Mouse (Mus musculus): ENCODE data around the gene Nudt17.
"Not testable (repeated sequence)": the region's sequence is repeated elsewhere in the genome, so short reads cannot be mapped to it uniquely, and the experiment has no call there.

Gene Nudt17

DNA sequence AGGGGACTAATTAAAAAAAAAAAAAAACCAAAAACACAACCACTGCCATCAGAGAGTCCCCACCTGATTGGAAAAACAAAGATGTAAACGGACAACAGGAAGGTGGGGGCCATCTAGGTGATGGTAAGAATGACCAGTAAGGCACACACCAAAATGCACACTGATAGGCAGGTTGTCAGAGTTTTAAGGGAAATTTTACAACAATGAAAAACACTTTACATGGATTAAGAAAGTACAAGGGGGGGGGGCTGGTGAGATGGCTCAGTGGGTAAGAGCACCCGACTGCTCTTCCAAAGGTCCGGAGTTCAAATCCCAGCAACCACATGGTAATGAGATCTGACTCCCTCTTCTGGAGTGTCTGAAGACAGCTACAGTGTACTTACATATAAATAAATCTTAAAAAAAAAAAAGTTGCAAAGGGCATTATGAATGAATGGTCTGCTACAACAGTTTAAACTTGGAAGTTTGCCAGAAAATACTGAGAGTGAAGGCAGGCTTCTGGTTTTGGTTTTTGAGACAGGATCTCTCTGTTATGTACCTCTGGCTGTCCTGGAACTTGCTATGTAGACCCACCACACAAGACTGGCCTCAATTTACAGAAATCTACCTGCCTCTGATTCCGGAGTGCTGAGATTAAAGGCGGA, 39.8 kb downstream of the Nudt17 start:
- no peak for DNase-seq

DNA sequence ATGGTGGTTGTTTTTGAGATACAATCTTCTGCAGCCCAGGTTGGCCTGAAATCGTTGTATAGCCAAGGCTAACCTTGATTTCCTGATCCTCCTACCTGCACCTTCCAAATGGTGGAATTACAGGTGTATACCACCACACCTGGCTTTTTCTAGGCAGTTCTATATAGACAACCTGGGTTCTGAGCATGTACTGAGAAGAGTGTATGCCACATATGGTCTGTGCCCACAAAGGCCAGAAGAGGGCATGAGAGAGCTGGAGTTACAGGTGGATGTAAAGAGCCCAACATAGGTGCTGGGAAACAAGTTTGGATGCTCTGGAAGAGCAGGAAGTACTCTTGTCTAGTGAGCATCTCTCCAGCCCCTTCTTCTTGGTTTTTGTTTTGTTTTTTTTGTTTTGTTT, 41.0 kb downstream of the Nudt17 start:
- DNase-seq, result no peak

DNA sequence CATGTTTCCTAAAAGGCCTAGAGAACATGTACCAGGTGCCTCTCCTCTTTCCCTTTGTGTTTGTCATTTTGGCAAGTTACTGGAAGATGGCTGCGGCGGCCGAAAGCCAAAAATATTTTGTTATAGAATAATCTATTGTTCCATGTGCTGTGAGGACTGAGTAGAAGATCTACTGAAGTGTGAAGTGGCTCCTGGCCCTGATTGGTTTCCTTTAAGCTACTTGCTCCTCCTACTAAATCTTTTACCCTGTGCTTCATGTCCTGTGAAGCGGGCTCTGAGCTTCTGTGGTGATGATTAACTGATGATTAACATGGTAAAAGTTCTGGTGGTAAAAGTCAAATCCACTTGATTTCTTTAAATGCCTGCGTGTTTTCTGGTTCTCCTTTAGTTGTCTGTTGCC, 41.4 kb downstream of the Nudt17 start:
- DNase-seq, result no peak

DNA sequence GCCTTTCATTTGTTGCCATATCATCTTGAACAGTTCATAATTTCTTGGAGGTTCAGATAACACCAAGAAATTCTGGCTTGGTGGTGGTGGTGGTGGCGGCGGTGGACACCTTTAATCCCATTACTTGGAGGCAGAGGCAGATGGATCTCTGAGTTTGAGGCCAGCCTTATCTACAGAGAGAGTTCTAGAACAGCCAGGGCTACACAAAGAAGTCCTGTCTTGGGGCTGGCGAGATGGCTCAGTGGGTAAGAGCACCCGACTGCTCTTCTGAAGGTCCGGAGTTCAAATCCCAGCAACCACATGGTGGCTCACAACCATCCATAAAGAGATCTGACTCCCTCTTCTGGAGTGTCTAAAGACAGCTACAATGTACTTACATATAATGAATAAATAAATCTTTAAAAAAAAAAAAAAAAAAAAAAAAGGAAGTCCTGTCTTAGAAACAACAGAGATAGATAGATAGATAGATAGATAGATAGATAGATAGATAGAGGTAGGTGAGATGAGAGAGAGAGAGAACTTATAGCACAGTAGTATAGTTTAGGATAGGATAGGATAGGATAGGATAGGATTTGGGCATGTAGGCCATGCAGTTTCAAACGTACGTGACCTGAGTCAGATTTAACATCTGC, 42.5 kb downstream of the Nudt17 start:
- DNase-seq, result not testable (repeated sequence)

DNA sequence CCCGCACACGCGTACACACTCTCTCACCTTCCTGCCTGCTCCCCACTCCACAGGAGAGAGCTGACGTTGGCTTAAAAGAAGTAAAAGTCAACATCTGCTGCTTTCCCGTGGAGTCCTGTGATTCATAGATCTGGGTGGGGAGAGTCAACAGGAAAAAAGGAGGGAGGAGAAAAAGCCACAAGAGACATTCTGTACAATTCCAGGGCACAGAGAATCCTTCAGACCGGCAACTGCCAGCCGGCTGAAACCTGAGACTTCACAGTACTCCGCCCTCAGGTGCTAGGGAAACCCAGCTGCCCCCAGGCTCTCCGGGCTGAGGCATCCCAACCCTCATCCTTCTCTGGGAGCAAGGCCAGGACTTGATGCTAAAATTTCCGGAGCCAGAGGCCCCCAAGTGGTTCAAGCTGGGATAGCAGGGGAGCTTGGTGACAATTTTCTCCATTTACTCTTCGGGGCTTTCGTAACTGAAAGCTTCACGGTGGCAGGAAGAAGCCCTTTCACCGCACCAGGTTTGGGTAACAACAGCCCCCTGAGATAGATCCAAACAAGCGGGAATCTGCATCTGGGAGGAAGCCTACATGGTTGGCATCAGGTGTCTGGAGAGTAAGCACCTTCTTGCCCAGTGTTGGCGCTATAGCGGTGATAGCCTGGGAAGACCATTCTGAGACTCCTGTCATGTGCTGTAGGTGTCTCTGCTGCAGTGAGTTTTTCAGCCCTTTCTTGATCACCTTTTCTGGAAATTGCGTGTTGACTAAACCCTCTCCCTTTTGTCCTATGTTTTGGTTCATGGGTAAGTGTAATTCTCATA, 44.7 kb downstream of the Nudt17 start:
- peak; percentile 92 for DNase-seq

DNA sequence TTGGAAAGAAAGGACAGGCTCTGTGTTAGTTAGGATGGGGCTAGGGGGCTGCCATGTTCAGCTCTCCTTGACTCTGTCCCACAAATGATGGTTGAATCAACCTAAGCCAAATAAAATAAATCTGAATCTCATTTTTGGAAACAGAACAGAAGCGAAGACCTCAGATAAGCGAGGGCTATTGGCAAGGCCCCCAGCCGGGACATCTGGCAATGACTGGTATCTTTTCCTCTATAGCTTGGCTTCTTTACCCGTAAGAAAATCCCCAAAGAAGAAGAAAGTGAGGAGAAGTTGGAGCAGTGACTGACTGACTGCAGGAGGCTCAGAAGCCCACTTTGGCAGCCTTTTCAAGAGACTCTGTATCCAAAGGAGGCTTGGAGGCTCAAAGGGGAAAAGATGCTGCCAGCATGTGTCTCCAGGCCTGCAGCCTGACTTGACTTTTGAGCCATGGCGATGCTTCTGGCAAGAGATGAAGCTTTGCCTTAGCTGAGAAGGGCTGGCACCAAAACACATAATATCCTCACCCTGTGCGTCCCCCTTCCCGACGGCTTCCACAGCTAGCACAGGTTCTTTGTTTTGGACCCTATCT, 45.5 kb downstream of the Nudt17 start:
- DNase-seq, result no peak

- DNase-seq, result no peak
Observed at GRCm38 (mm10) chr3:96660901-96661300, 47.5 kb downstream of the Nudt17 start.

All from cerebellum, adult 8-10 months (tissue).